Mouse (Mus musculus) ovary, postnatal 36 days (tissue): Measurements from ENCODE around the gene Pitpnc1.
A peak's percentile ranks its signal among the peaks of the same experiment; 100 is the strongest.

Source experiments
- DNase-seq: peaks from one replicate; pipeline ENCODE4 v3.0.0; 2022; ENCODE audit warnings: low spot score, mixed read lengths

Pitpnc1 gene

DNA sequence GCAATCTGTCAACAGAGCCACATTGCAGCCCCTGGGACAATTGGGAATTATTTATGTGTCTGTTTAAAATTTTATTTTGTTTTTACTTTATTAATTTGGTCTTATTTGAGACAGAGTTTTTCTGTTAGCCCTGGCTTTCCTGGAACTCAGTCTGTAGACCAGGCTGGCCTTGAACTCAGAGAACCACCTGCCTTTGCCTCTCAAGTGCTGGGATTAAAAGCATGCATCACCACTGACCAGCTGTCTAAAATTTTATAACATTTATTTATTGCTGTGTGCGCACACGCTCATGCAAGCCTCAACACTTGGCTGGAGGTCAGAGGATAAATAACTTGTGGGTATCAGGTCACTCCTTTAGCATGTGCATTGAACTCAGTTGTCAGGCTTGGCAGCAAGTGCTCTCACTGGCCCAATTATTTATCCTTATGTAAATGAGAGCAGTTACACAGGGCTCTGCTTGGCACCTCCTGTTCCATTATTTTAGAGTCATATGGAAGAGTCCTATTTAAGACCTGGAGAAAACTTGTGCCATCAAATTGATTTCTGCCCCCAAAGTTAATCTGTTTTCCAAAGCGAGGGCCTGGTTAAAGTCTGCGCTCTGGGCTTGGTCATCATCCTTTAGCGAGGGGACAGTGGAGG, 237.1 kb downstream of the Pitpnc1 start:
- no peak for DNase-seq

DNA sequence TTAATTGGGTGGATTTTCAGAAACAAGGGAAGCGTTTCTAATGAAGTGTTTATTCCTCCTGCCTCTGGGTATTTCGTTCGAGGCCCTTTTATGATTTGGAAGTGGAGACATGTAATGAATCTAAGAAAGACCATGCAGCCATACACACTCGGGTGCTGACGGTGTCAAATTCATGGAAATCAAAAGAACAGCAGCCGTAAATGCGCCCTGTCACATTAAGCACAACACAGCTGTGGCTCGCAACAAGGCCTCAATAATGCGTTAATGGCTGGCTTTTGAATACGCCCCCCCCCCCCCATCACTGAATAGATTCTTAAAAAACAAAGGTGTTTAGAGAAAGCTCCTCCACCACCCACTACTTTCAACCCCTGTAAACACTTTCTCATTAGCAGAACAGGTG, 240.4 kb downstream of the Pitpnc1 start:
- no peak for DNase-seq

DNA sequence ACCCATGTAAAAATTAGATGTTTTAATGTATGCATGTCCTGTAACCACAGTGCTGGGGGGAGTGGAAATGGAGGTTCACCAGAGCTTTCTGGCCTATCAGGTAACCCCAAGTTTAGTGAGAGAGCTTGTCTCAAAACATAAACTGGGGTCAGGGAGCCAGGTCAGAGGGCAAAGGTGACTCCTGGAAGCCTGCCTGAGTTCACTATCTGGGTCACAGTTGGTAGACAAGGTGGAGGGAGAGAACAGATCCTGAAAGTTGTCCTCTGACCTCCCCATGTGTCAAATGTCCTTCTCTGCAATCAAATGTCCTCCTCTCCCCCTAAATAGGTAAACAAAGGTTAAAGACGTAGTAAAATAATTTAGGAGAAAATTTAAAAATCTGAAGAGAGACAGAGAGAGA, 244.1 kb downstream of the Pitpnc1 start:
- no peak for DNase-seq

DNA sequence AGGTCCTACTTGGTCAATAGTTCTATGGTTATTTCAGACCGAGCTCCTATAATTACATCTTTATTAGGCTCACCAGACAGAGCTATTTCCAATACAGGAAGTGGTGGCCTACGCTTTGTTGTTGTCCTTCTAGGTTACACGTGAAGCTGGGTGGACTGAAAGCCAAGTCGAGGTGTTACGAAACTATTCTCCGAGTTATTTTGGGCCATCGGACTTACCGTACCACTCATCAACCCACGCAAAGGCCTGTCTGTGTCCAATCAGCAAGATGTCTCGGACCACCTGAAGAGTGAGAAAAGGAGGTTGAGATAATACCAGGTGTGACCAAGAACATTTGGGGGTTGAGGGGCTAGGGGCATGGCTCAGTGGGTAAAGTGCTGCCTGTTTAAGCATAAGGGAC, 244.5 kb downstream of the Pitpnc1 start:
- no peak for DNase-seq

DNA sequence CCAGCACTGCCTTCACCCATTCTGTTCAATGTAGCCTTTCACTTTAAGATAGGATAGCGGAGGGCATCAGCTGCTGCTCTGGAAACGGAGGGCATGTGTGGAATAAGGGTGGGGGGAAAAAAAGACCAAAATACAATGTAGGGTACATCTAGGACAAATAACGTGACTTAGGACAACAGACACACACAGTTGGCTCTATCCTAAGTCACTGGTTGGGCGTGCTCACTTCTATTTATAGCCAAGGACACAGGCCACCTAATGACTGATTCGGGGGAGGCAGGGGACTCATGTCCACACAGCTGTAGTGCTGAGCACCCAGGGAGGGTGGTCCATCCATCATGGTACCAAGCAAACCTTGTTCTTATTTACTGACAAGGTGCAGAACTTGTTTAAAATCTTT, 245.2 kb downstream of the Pitpnc1 start:
- DNase-seq: no peak

DNA sequence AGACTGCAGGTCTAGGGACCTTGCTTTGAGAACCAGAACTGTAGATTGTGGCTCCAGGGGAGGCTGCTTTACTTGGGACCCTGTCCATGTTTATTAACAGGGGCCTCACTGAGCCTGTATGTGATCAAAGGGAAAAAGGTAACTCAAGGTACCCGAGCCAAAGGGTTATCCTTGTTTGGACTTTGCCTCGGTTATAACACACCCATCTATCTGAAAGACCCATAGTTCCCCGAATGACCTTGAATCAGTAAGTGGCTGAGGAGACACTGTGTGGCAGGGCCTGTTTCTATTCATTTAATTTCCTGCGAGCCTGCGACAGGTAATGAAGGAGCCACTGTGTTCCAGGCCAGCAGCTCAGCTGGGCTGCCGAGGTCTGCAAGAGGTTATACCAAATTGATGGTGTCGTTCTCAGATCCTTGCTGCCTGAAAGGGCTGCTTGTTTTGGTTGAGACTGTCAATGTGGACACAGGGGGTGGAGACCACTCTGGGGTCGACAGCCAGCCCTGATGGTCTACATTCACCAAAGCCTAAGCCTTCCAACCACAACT, 246.8 kb downstream of the Pitpnc1 start:
- DNase-seq: no peak

DNA sequence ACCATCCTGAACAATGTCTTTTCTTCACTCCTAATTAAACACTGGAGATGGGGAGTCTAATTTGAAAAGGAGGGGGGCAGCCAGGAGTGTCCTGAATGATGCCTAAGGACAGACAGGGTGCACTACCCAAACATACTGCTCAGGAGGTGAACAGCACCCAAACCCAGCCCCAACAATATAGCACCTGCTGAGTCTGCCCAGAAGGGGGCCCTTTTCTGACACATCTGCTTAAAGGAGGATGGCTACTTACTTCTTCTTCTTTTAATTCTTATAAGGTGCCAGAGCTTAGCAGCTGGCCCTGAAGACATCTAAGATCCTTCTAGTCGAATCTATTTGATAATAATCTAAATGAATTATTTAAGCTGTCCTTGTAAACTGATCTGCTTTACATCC, 247.3 kb downstream of the Pitpnc1 start:
- DNase-seq: no peak

DNA sequence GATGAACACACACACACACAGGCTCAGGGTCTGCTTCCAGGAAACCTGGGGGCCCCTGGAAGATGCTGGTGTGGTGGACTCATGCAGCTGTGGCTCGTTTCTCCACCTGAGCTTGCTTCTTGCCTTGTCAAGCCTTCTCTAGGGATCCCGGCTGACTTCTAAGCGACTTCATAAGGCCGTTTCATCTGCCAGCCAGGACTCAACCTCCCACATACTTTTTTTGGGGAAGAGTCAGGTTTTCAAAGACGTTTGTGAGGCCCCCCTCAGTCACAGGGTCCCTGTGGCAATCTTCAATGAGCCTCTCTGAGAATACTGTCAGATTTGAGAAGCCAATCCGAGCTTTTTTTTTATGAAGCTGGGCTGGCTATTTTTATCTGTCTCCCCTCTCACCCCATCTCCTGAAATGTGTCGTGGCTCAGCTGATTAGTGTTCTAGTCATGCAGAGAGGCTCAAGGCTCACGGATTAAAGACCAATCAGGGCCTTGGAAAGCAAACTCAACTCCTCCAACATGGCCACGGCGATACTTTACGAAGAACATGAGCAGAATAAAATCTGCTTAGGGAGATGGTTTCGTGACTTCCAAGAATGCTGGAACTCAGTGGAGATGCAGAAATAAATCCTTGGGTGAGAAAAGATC, 247.8 kb downstream of the Pitpnc1 start:
- no peak for DNase-seq

DNA sequence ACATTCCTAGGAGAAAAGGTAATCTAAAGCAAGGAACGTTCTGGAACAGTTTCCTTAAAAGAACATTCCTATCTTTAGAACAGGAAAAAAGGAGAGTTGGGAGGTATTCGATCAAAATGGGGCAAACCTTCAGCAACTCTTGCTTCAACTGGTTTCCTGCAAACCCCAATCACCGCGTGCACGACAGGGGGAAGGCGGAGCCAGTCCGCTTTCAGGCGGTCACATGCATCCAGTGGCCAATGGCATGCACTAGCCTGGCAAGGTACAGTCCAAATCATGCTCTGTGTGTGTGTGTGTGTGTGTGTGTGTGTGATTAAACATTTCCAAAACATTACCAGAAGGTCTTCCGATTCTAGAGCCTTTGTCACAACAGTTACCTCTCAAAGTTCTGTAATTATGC, 255.4 kb downstream of the Pitpnc1 start:
- no peak for DNase-seq

DNA sequence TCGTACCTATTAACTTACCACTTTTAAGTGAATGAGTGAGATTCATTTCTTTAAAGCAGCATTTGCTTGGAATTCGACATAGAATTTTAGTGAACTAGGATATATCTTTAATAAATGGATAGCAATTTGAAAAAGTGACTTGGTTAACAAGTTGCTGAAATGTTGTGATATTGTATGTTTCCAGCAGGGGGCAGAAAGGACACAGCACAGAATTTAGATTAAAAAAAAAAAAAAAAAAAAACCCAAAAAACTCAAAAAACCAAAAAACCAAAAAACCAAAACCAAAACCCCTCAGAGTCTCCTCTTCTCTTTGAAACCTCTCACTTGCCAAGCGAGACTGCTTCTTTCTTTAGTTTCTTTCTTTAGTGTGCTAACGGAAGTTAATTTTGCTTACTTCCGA, 256.8 kb downstream of the Pitpnc1 start:
- DNase-seq: no peak

DNA sequence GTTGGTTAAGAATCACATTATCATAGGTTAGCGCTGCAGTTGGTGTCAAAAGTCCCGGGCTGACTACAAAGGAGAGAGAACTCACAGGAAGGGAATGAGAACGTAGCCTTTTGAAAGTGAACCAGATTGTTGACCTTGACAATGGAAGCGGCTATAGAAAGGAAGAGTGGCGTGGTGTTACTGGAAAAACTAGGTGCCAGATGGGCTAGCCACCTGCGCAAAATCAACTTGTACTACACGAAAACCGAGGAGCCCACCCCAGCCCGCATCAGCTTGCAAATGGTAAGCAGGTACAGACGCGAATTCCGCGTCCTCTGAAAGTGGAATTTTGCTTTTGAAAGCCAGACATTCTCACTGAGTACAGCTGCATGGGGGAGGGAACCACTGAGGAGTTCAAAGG, 260.7 kb downstream of the Pitpnc1 start:
- DNase-seq: no peak

DNA sequence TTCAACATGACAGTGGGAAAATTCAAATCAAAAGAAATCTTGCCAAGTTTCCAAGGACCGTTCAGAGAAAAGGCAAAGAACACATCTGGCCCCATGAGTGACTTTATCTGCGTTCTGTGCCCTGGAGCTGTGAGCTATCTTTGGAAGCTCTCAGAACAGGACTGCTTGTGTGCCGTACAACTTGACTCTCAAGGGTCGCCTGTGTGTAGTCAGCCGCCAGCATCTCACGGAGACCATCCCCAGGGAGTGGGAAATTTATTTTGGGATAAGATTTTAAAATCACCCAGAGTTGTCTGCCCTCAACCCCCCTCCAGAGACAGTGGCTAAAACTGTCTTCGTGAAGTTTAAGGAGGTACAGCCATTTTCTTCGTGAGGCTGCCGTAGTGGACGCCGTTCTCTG, 268.7 kb downstream of the Pitpnc1 start:
- DNase-seq: no peak

DNA sequence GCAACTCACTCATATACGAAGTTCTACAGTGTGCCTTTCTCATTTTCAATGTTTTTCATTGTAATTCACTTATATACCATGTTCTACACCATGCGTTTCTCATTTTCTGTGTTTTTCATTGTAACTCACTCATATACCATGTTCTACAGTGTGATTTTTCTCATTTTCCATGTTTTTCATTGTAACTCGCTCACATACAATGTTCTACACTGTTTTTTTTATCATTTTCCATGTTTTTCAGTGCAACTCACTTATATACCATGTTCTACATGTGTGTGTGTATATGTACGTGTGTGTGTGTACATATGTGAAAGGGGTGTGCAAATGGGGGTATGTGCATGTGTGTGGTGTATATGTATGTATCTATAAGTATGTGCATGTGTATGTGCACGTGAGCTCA, 271.2 kb downstream of the Pitpnc1 start:
- no peak for DNase-seq

DNA sequence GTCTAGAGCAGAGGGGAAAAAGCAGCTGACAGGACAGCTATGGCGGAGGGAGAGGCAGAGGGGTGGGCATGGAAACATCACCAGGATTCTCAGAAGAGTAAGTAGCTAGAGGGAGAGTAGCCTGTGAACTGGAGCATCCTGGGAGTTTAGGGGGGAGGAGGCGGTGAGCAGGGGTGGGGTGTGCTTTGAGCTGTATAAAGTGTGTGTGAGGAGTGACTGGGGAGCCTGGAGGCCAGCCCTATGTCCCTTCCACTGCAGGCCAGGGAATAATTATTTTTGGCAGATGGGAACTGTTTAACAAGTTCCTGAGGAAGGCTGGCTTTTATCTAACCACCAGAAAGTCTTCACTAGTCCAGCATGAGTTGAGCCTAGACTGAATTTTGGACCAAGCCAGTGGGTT, 275.2 kb downstream of the Pitpnc1 start:
- no peak for DNase-seq

DNA sequence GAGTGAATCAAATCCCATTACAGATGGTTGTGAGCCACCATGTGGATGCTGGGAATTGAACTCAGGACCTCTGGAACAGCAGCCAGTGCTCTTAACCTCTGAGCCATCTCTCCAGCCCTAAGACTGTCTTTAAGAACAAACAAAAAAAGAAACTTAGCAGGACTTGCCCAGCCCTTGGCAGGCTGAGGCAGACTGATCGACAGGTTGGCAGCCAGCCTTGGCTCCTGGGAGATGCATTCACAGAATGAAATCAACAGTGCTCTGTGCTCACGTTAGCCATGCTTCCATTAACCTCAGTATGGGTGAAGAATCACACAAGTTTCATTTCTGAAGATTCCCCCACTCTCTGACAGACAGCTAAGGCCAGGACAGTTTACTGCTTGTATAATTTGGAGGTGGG, 280.1 kb downstream of the Pitpnc1 start:
- peak; percentile 44 for DNase-seq

DNA sequence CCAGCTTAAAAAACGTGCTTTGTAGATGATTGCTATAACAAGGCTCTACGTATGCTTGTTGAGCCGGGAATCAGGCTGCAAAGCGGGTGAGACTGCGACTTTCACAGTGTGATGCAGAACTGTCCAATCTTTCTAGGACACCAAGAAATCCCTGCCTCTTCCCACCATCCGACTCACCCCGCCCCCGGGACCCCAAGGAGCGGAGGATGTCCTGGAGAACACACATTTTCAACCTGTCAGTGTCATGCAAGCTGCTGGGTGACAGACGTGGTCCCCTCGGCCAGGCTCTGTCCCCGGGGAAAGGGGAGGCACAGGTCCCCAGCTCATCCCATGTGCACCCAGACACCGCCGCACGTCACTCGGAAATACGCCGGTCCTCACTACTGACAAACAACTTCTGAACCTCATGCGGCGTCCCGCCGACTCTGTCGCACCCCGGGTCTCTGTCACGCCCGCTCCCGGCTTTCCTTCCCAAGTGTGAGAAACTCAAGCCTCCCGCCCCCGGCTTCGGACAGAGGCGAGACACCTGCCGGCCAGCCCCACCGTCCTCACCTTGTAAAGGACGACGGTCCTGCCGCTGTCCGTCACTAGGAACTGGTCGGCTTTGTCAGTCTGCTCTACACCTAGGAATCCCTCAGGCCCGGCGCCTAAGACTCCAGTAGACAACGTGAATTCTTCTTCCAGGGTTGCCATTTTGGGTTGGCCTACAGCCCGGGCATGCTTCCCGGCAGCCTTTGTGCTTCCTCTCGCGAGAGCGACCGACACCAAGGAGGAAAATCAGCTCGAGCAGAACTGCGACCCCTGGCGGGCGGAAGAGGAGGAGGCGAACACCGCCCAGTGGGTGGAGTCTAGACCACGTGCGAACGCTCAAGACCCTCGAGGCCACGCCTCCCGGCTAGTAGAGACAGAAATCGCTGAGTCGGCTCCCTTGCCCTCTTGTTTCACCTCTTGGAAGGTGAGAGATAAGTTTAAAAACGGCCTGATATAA, 281.6 kb downstream of the Pitpnc1 start, which contains the start of gene Nol11:
Gene Nol11 (minus strand): TSS at position 817 of the 988 bp plus-strand sequence.
- peak; percentile 98 for DNase-seq

DNA sequence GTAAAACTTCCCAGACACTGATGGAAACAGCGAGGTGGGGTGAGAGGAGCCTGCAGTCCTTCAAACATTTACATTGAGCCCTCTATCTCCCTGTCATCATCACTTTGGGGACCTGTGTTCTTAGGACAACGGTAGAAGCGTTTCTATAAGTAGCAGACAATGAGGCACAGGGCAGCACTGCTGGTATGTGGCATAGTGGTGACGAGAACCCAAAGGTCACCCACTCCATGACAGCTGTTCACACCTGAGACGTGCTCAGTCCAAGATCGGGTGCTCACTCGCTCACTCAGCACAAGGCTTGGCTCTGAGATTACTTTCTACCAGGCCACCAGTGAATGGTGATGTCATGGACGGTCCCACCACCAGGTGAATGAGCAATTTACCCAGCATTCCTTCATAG, 286.7 kb downstream of the Pitpnc1 start:
- no peak for DNase-seq

DNA sequence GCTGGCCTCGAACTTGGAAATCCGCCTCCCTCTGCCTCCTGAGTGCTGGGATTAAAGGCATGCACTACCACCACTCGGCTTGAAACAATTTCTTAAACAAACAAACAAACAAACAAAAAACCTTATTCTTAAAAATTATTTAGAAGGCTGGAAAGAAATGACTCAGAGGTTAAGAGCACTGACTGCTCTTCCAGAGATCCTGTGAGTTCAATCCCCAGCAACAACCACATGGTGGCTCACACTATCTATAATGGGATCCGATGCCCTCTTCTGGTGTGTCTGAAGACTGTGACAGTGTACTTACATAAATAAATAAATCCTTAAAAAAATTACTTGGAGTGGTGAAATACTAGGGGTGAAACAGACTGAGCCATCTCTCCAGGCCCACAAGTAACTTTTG, 309.3 kb downstream of the Pitpnc1 start:
- DNase-seq: no peak

DNA sequence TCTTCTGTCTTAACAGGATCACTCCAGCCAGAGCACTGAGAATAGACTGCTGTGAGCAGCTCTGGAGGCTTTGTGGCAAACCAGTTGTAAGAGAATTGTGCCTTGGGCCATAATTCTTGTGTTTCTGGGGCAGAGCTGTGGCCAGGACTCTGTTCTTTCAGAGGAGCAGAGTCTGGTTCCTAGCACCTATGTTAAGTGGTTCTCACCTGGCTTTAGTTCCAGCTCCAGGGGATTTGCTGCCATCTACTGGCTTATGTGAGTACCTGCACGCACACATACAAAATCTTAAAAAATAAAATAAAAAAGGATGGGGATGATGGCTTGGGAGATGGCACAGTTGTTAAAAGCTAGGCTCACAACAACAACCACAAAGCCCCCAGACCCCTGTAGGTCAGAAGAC, 311.5 kb downstream of the Pitpnc1 start:
- DNase-seq: no peak
